Mouse (Mus musculus): ENCODE data around the gene Bcl9.

DNA sequence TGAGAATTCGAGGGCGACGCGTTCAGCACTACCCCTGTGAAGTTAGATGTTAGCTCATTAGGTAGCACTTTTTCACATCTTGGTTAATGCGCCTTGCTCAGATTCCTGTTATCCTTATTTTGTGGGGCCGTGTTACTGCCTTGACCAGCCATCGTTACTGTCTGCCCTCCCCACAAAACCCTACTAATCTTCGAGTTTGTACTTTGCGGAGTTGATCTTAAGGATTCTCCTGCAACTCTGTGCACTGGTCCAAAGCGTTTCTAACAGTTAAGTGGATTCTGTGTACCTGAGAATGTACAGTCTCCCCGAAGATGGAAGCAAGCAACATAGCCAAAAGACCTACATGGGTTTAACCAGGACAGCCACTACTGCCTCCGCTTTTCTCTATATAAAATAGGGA is 69.3 kb downstream of the Bcl9 start:
- no peak for TF ChIP-seq GATA1 (IDR thresholded peaks at IDR 0.05; ENCODE audit: low read depth, low read length)
- TF ChIP-seq TCF12 (IDR thresholded peaks at IDR 0.05; ENCODE audit: low read depth, low read length) = no peak
- no peak for TF ChIP-seq MAFK (IDR thresholded peaks at IDR 0.05; ENCODE audit: borderline replicate concordance, low read depth, low read length)
- no peak for TF ChIP-seq POLR2A (IDR thresholded peaks at IDR 0.05; ENCODE audit: control insufficient read depth in 1 of 2, insufficient read depth in 1 of 2, low read depth in 1 of 2, low read length in 2 of 2, poor library complexity in 1 of 2)
- TF ChIP-seq EP300 (IDR thresholded peaks at IDR 0.05; ENCODE audit: low read depth in 1 of 2, low read length in 2 of 2) = no peak
- no peak for TF ChIP-seq MAX (IDR thresholded peaks at IDR 0.05; ENCODE audit: low read length)
- TF ChIP-seq E2F4 (IDR thresholded peaks at IDR 0.05; ENCODE audit: borderline replicate concordance, low read depth, low read length) = no peak
- no peak for TF ChIP-seq CTCF (IDR thresholded peaks at IDR 0.05 in 2 of 3, conservative IDR thresholded peaks at IDR 0.05 in 1 of 3; ENCODE audit: control insufficient read depth in 1 of 3, insufficient read depth in 1 of 3, low read depth in 2 of 3, low read length in 3 of 3, poor library complexity in 1 of 3, severe bottlenecking in 1 of 3)
- no peak for TF ChIP-seq NRF1 (IDR thresholded peaks at IDR 0.05; ENCODE audit: insufficient read depth, low read depth, low read length, poor library complexity, severe bottlenecking)
- no peak for TF ChIP-seq POLR2AphosphoS2 (IDR thresholded peaks at IDR 0.05; ENCODE audit: low read length)
- TF ChIP-seq CHD2 (IDR thresholded peaks at IDR 0.05; ENCODE audit: low read length) = no peak
